15 mouse cellular contexts compared by ENCODE assay signal in the genomic region with DNA sequence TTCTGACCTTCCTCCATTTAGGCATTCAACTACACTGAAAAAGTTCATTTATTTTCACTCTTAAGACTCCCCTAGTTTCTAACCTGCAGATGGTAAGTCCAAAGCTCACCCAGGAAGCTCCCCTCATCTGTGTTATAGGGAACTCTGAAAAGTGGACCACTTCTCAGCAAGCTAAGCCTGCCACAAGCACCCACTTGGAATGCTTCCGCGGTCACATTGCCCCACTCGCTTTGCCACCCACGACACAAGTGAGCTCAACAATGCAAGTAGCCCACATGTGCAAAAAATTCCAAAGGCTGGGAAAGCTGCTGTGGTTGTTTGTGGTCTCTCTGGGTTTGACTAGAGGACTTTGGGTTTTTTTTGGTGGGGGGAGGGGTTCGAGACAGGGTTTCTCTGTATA.
"Had no signal": no experiment of that assay in that cellular context is flagged by ENCODE, and none has a peak within 500 bp of the region (broad histone marks: within the 10 kb centered on the region; RNA-seq: fewer than 3 reads in every experiment).

No protein-coding gene starts in this region.

- DNase-seq: retina, postnatal 1 day; right cerebral cortex, adult 18-20 months; right cerebral cortex, postnatal 14 days; right cerebral cortex, postnatal 25 days; right cerebral cortex, postnatal 4 days; spleen, adult 18-20 months; thymus, adult 18-20 months; thymus, adult 2 months; thymus, postnatal 14 days; thymus, postnatal 25 days; thymus, postnatal 36 days; thymus, postnatal 4 days had no signal

- H3K27ac ChIP-seq: neural tube, embryonic 15.5 days; stomach, embryonic 15.5 days; stomach, postnatal 0 days had no signal

- H3K4me3 ChIP-seq: neural tube, embryonic 15.5 days; stomach, embryonic 15.5 days had no signal

- H3K9me3 ChIP-seq: neural tube, embryonic 15.5 days; stomach, embryonic 15.5 days had no signal

- H3K9ac ChIP-seq: neural tube, embryonic 15.5 days; stomach, embryonic 15.5 days had no signal

- H3K27me3 ChIP-seq: neural tube, embryonic 15.5 days; stomach, embryonic 15.5 days had no signal

- H3K36me3 ChIP-seq: neural tube, embryonic 15.5 days; stomach, embryonic 15.5 days had no signal

- H3K4me1 ChIP-seq: neural tube, embryonic 15.5 days; stomach, embryonic 15.5 days had no signal

- H3K4me2 ChIP-seq: neural tube, embryonic 15.5 days; stomach, embryonic 15.5 days had no signal
